Mouse (Mus musculus) gastrocnemius, postnatal 25 days (tissue): ENCODE measurements at regions not wholly inside any gene's neighbourhood (a gene's known extent, or its start where the extent isn't known, plus 50 kb on each side); places are given as distances from the start of the nearest gene placed in this dataset.

Source experiments
- DNase-seq: peaks from one replicate; pipeline ENCODE4 v3.0.0; 2022

GRCm38 (mm10) chr2:146565693-146566092 is 53.5 kb upstream of the Ralgapa2 start:
- DNase-seq: no peak

- no peak for DNase-seq
Measured at GRCm38 (mm10) chr2:146568171-146568842, 56.2 kb upstream of the Ralgapa2 start.

- no peak for DNase-seq
Measured at GRCm38 (mm10) chr2:146571036-146571435, 58.9 kb upstream of the Ralgapa2 start.

- no peak for DNase-seq
Measured at GRCm38 (mm10) chr2:146571857-146572256, 59.7 kb upstream of the Ralgapa2 start.

GRCm38 (mm10) chr2:146575610-146576297 is 63.6 kb upstream of the Ralgapa2 start:
- DNase-seq: no peak

GRCm38 (mm10) chr2:146576298-146576905 is 64.3 kb upstream of the Ralgapa2 start:
- DNase-seq: no peak

GRCm38 (mm10) chr2:146577096-146577495 is 65.0 kb upstream of the Ralgapa2 start:
- DNase-seq: no peak

- no peak for DNase-seq
Measured at GRCm38 (mm10) chr2:146581220-146581619, 69.1 kb upstream of the Ralgapa2 start.

- DNase-seq: no peak
Measured at GRCm38 (mm10) chr2:146583807-146584388, 71.8 kb upstream of the Ralgapa2 start.

- no peak for DNase-seq
Measured at GRCm38 (mm10) chr2:146586381-146586780, 74.2 kb upstream of the Ralgapa2 start.

- no peak for DNase-seq
Measured at GRCm38 (mm10) chr2:146586981-146587380, 74.8 kb upstream of the Ralgapa2 start.

GRCm38 (mm10) chr2:146589860-146590259 is 77.7 kb upstream of the Ralgapa2 start:
- DNase-seq: no peak

GRCm38 (mm10) chr2:146593291-146593690 is 81.1 kb upstream of the Ralgapa2 start:
- no peak for DNase-seq

- DNase-seq: no peak
Measured at GRCm38 (mm10) chr2:146594212-146594611, 82.1 kb upstream of the Ralgapa2 start.

- DNase-seq: no peak
Measured at GRCm38 (mm10) chr2:146595673-146596072, 83.5 kb upstream of the Ralgapa2 start.

- no peak for DNase-seq
Measured at GRCm38 (mm10) chr2:146606170-146606569, 94.0 kb upstream of the Ralgapa2 start.

GRCm38 (mm10) chr2:146610896-146611295 is 98.8 kb upstream of the Ralgapa2 start:
- DNase-seq: no peak

- DNase-seq: peak; percentile 12
Measured at GRCm38 (mm10) chr2:146611886-146612521, 99.9 kb upstream of the Ralgapa2 start.

- no peak for DNase-seq
Measured at GRCm38 (mm10) chr2:146612522-146613288, 100.6 kb upstream of the Ralgapa2 start.

GRCm38 (mm10) chr2:146621167-146621566 is 109.0 kb upstream of the Ralgapa2 start:
- no peak for DNase-seq

GRCm38 (mm10) chr2:146623052-146623451 is 110.9 kb upstream of the Ralgapa2 start:
- no peak for DNase-seq

- no peak for DNase-seq
Measured at GRCm38 (mm10) chr2:146624207-146624606, 112.1 kb upstream of the Ralgapa2 start.
